Mouse (Mus musculus): ENCODE results near the gene Pgf. TPM values are rescaled to one million over a fixed set of nuclear protein-coding genes. Genes with fewer than 3 reads are reported as not detected.

Pgf gene
- total and polyA plus RNA-seq, 2 experiments from 2014 or later: 5.3 to 8.9 TPM

GRCm38 (mm10) chr12:85140036-85140701 is 37.4 kb downstream of the Pgf start:
- Histone ChIP-seq H3K9ac (no peak overlapping the region), H3K9me3 (ENCODE audit: low read length) (no peaks in the 10 kb centered on the region), H3K27me3 (ENCODE audit: insufficient read depth, low read length) (no peaks in the 10 kb centered on the region), H3K4me3 (ENCODE audit: low read depth, low read length) (no peak overlapping the region), H3K4me2 (ENCODE audit: low read depth) (no peak overlapping the region), H3K27ac (ENCODE audit: low read depth, low read length) (no peak overlapping the region), H3K4me1 (ENCODE audit: insufficient read depth) (no peaks in the 10 kb centered on the region), H3K36me3 (ENCODE audit: insufficient read depth) (peaks cover 69% of the 10 kb centered on the region)
- ATAC-seq: no peak
- no peak for TF ChIP-seq CTCF (IDR thresholded peaks at IDR 0.05; ENCODE audit: low read depth)
- 53% methylated on average over 18 of the region's 18 CpGs for WGBS
- DNase-seq: no peak

GRCm38 (mm10) chr12:85136627-85137026 is 41.0 kb downstream of the Pgf start:
- Histone ChIP-seq H3K9ac (no peak overlapping the region), H3K36me3 (ENCODE audit: insufficient read depth) (peaks cover 85% of the 10 kb centered on the region), H3K27ac (ENCODE audit: low read depth, low read length) (no peak overlapping the region), H3K9me3 (ENCODE audit: low read length) (no peaks in the 10 kb centered on the region), H3K4me3 (ENCODE audit: low read depth, low read length) (no peak overlapping the region), H3K27me3 (ENCODE audit: insufficient read depth, low read length) (no peaks in the 10 kb centered on the region), H3K4me2 (ENCODE audit: low read depth) (no peak overlapping the region), H3K4me1 (ENCODE audit: insufficient read depth) (no peaks in the 10 kb centered on the region)
- DNase-seq (no peak), ATAC-seq (no peak)
- no peak; the same call in 1 of the 2 replicates for TF ChIP-seq CTCF (IDR thresholded peaks at IDR 0.05; ENCODE audit: low read depth)
- WGBS: 79% methylated on average over 4 of the region's 4 CpGs

- no peak overlapping the region for H3K4me2 ChIP-seq (ENCODE audit: low read depth)
- H3K4me1 ChIP-seq (ENCODE audit: insufficient read depth): no peaks in the 10 kb centered on the region
- no peak overlapping the region for H3K9ac ChIP-seq
- peaks cover 89% of the 10 kb centered on the region for H3K36me3 ChIP-seq (ENCODE audit: insufficient read depth)
- peak; percentile 28; the same call in 1 of the 2 replicates for ATAC-seq
- no peak overlapping the region for H3K27ac ChIP-seq (ENCODE audit: low read depth, low read length)
- no peak for TF ChIP-seq CTCF (IDR thresholded peaks at IDR 0.05; ENCODE audit: low read depth)
- no peak overlapping the region for H3K4me3 ChIP-seq (ENCODE audit: low read depth, low read length)
- WGBS: 78% methylated on average over 19 of the region's 19 CpGs
- no peak for DNase-seq
- H3K9me3 ChIP-seq (ENCODE audit: low read length): no peaks in the 10 kb centered on the region
- no peaks in the 10 kb centered on the region for H3K27me3 ChIP-seq (ENCODE audit: insufficient read depth, low read length)
Observed at GRCm38 (mm10) chr12:85135513-85136470, 41.8 kb downstream of the Pgf start.

GRCm38 (mm10) chr12:85134043-85134794 is 43.4 kb downstream of the Pgf start:
- no peak overlapping the region for H3K4me2 ChIP-seq (ENCODE audit: low read depth)
- DNase-seq (no peak), ATAC-seq (no peak)
- H3K9me3 ChIP-seq (ENCODE audit: low read length): no peaks in the 10 kb centered on the region
- H3K4me1 ChIP-seq (ENCODE audit: insufficient read depth): no peaks in the 10 kb centered on the region
- H3K36me3 ChIP-seq (ENCODE audit: insufficient read depth): peaks cover 90% of the 10 kb centered on the region
- no peak for TF ChIP-seq CTCF (IDR thresholded peaks at IDR 0.05; ENCODE audit: low read depth)
- no peak overlapping the region for H3K27ac ChIP-seq (ENCODE audit: low read depth, low read length)
- no peaks in the 10 kb centered on the region for H3K27me3 ChIP-seq (ENCODE audit: insufficient read depth, low read length)
- H3K9ac ChIP-seq: no peak overlapping the region
- no peak overlapping the region for H3K4me3 ChIP-seq (ENCODE audit: low read depth, low read length)
- 90% methylated on average over 8 of the region's 8 CpGs for WGBS

- TF ChIP-seq CTCF (IDR thresholded peaks at IDR 0.05; ENCODE audit: low read depth): no peak
- Histone ChIP-seq H3K4me3 (ENCODE audit: low read depth, low read length) (no peak overlapping the region), H3K4me2 (ENCODE audit: low read depth) (no peak overlapping the region), H3K27me3 (ENCODE audit: insufficient read depth, low read length) (no peaks in the 10 kb centered on the region), H3K9ac (no peak overlapping the region), H3K9me3 (ENCODE audit: low read length) (no peaks in the 10 kb centered on the region), H3K27ac (ENCODE audit: low read depth, low read length) (no peak overlapping the region), H3K36me3 (ENCODE audit: insufficient read depth) (peaks cover 81% of the 10 kb centered on the region), H3K4me1 (ENCODE audit: insufficient read depth) (no peaks in the 10 kb centered on the region)
- 91% methylated on average over 6 of the region's 6 CpGs for WGBS
- DNase-seq (no peak), ATAC-seq (no peak)
Observed at GRCm38 (mm10) chr12:85131361-85131760, 46.2 kb downstream of the Pgf start.

- Histone ChIP-seq H3K4me3 (ENCODE audit: low read depth, low read length) (no peak overlapping the region), H3K9me3 (ENCODE audit: low read length) (no peaks in the 10 kb centered on the region), H3K36me3 (ENCODE audit: insufficient read depth) (peaks cover 71% of the 10 kb centered on the region), H3K9ac (no peak overlapping the region), H3K27ac (ENCODE audit: low read depth, low read length) (no peak overlapping the region), H3K27me3 (ENCODE audit: insufficient read depth, low read length) (no peaks in the 10 kb centered on the region), H3K4me2 (ENCODE audit: low read depth) (no peak overlapping the region), H3K4me1 (ENCODE audit: insufficient read depth) (no peaks in the 10 kb centered on the region)
- 91% methylated on average over 9 of the region's 9 CpGs for WGBS
- TF ChIP-seq CTCF (IDR thresholded peaks at IDR 0.05; ENCODE audit: low read depth): no peak
- ATAC-seq (no peak), DNase-seq (no peak)
Observed at GRCm38 (mm10) chr12:85129426-85129978, 48.1 kb downstream of the Pgf start.

Measured in forebrain, postnatal 0 days (tissue).